Mouse (Mus musculus): ENCODE results near the gene Mcrip1. TPM values are rescaled to one million over a fixed set of nuclear protein-coding genes. Genes with fewer than 3 reads are reported as not detected.

Gene Mcrip1
- polyA plus RNA-seq, 1 experiment from 2014 or later = 236 TPM

Other genes with a start within 250 kb of the Mcrip1 start
- 2,303 and 2,603 TPM in 2 replicates for gene Actg1, start 201.2 kb downstream of the Mcrip1 start, polyA plus RNA-seq (2014; fragmentation: Nextera tagmentation; extraction: Ambion mirVana)
- 0.62 and 1.6 TPM in 2 replicates for gene Fscn2, start 188.2 kb downstream of the Mcrip1 start, polyA plus RNA-seq (2014; fragmentation: Nextera tagmentation; extraction: Ambion mirVana)
- 32.1 and 40.3 TPM in 2 replicates for gene Faap100, start 171.0 kb downstream of the Mcrip1 start, polyA plus RNA-seq (2014; fragmentation: Nextera tagmentation; extraction: Ambion mirVana)
- gene Nploc4, start 112.0 kb downstream of the Mcrip1 start, polyA plus RNA-seq (2014; fragmentation: Nextera tagmentation; extraction: Ambion mirVana) = 25.0 and 45.4 TPM in 2 replicates
- gene Tspan10, start 107.1 kb downstream of the Mcrip1 start, polyA plus RNA-seq (2014; fragmentation: Nextera tagmentation; extraction: Ambion mirVana) = not detected in 2 replicates
- 0.17 and 0.20 TPM in 2 replicates for gene Pde6g, start 96.2 kb downstream of the Mcrip1 start, polyA plus RNA-seq (2014; fragmentation: Nextera tagmentation; extraction: Ambion mirVana)
- gene Oxld1, start 91.7 kb downstream of the Mcrip1 start, polyA plus RNA-seq (2014; fragmentation: Nextera tagmentation; extraction: Ambion mirVana) = 14.8 and 18.2 TPM in 2 replicates
- gene Ccdc137, start 91.6 kb downstream of the Mcrip1 start, polyA plus RNA-seq (2014; fragmentation: Nextera tagmentation; extraction: Ambion mirVana) = 27.4 and 32.8 TPM in 2 replicates
- gene Arl16, start 82.1 kb downstream of the Mcrip1 start, polyA plus RNA-seq (2014; fragmentation: Nextera tagmentation; extraction: Ambion mirVana) = 46.4 and 51.5 TPM in 2 replicates
- 176 and 218 TPM in 2 replicates for gene Mrpl12, start 65.1 kb downstream of the Mcrip1 start, polyA plus RNA-seq (2014; fragmentation: Nextera tagmentation; extraction: Ambion mirVana)
- gene Slc25a10, start 57.9 kb downstream of the Mcrip1 start, polyA plus RNA-seq (2014; fragmentation: Nextera tagmentation; extraction: Ambion mirVana) = 65.3 and 79.1 TPM in 2 replicates
- gene Gcgr, start 19.0 kb downstream of the Mcrip1 start, polyA plus RNA-seq (2014; fragmentation: Nextera tagmentation; extraction: Ambion mirVana) = 2.0 and 2.4 TPM in 2 replicates
- gene Ppp1r27, start 1.4 kb upstream of the Mcrip1 start, polyA plus RNA-seq (2014; fragmentation: Nextera tagmentation; extraction: Ambion mirVana) = 0.58 and 0.89 TPM in 2 replicates
- gene P4hb, start 23.5 kb upstream of the Mcrip1 start, polyA plus RNA-seq (2014; fragmentation: Nextera tagmentation; extraction: Ambion mirVana) = 558 and 716 TPM in 2 replicates
- 454 and 612 TPM in 2 replicates for gene Arhgdia, start 31.9 kb upstream of the Mcrip1 start, polyA plus RNA-seq (2014; fragmentation: Nextera tagmentation; extraction: Ambion mirVana)
- 594 and 799 TPM in 2 replicates for gene Alyref, start 48.6 kb upstream of the Mcrip1 start, polyA plus RNA-seq (2014; fragmentation: Nextera tagmentation; extraction: Ambion mirVana)
- 212 and 242 TPM in 2 replicates for gene Anapc11, start 48.7 kb upstream of the Mcrip1 start, polyA plus RNA-seq (2014; fragmentation: Nextera tagmentation; extraction: Ambion mirVana)
- gene Npb, start 58.8 kb upstream of the Mcrip1 start, polyA plus RNA-seq (2014; fragmentation: Nextera tagmentation; extraction: Ambion mirVana) = 14.8 and 19.5 TPM in 2 replicates
- 82.7 and 83.5 TPM in 2 replicates for gene Pcyt2, start 68.2 kb upstream of the Mcrip1 start, polyA plus RNA-seq (2014; fragmentation: Nextera tagmentation; extraction: Ambion mirVana)
- 23.8 and 28.6 TPM in 2 replicates for gene Sirt7, start 75.5 kb upstream of the Mcrip1 start, polyA plus RNA-seq (2014; fragmentation: Nextera tagmentation; extraction: Ambion mirVana)
- gene Mafg, start 83.9 kb upstream of the Mcrip1 start, polyA plus RNA-seq (2014; fragmentation: Nextera tagmentation; extraction: Ambion mirVana) = 26.9 and 27.9 TPM in 2 replicates
- gene Pycr1, start 94.0 kb upstream of the Mcrip1 start, polyA plus RNA-seq (2014; fragmentation: Nextera tagmentation; extraction: Ambion mirVana) = 19.9 and 21.8 TPM in 2 replicates
- gene Myadml2, start 98.4 kb upstream of the Mcrip1 start, polyA plus RNA-seq (2014; fragmentation: Nextera tagmentation; extraction: Ambion mirVana) = not detected in 2 replicates
- gene Notum, start 111.4 kb upstream of the Mcrip1 start, polyA plus RNA-seq (2014; fragmentation: Nextera tagmentation; extraction: Ambion mirVana) = 6.9 and 9.9 TPM in 2 replicates
- 107 and 124 TPM in 2 replicates for gene Aspscr1, start 123.2 kb upstream of the Mcrip1 start, polyA plus RNA-seq (2014; fragmentation: Nextera tagmentation; extraction: Ambion mirVana)
- 157 and 195 TPM in 2 replicates for gene Cenpx, start 164.0 kb upstream of the Mcrip1 start, polyA plus RNA-seq (2014; fragmentation: Nextera tagmentation; extraction: Ambion mirVana)
- 41.9 and 43.1 TPM in 2 replicates for gene Lrrc45, start 164.2 kb upstream of the Mcrip1 start, polyA plus RNA-seq (2014; fragmentation: Nextera tagmentation; extraction: Ambion mirVana)
- 5.0 and 28.7 TPM in 2 replicates for gene Rac3, start 171.7 kb upstream of the Mcrip1 start, polyA plus RNA-seq (2014; fragmentation: Nextera tagmentation; extraction: Ambion mirVana)
- 21.1 and 23.2 TPM in 2 replicates for gene Dcxr, start 177.6 kb upstream of the Mcrip1 start, polyA plus RNA-seq (2014; fragmentation: Nextera tagmentation; extraction: Ambion mirVana)
- 0.47 TPM in 1 of 2 replicates, not detected in the other for gene Cbr2, start 182.4 kb upstream of the Mcrip1 start, polyA plus RNA-seq (2014; fragmentation: Nextera tagmentation; extraction: Ambion mirVana)
- 5.2 and 7.9 TPM in 2 replicates for gene Hmga1b, start 213.1 kb upstream of the Mcrip1 start, polyA plus RNA-seq (2014; fragmentation: Nextera tagmentation; extraction: Ambion mirVana)
- gene Rfng, start 234.5 kb upstream of the Mcrip1 start, polyA plus RNA-seq (2014; fragmentation: Nextera tagmentation; extraction: Ambion mirVana) = 19.3 and 26.2 TPM in 2 replicates
- 213 and 239 TPM in 2 replicates for gene Gps1, start 234.5 kb upstream of the Mcrip1 start, polyA plus RNA-seq (2014; fragmentation: Nextera tagmentation; extraction: Ambion mirVana)
- 58.2 and 80.3 TPM in 2 replicates for gene Dus1l, start 246.7 kb upstream of the Mcrip1 start, polyA plus RNA-seq (2014; fragmentation: Nextera tagmentation; extraction: Ambion mirVana)

All from kidney, embryonic 14.5 days (tissue).